8 mouse cellular contexts compared by ENCODE assay signal in genomic region chr11:109470921-109471861, GRCm38 (mm10). TPM values are rescaled to one million over a fixed set of nuclear protein-coding genes. Genes with fewer than 3 reads are reported as not detected.
DNase-seq lines count a peak whose midpoint lies in the region; ATAC-seq and TF ChIP-seq lines count a peak whose summit lies in the region.

No protein-coding gene starts in this region.

- peak overlapping the region; percentile 98 for H3K4me2 ChIP-seq in limb, embryonic 14.5 days (replicated peaks; ENCODE audit: low read depth, low read length, severe bottlenecking)

- H3K36me3 ChIP-seq in hindbrain, embryonic 10.5 days: peaks cover 2% of the 10 kb centered on the region; the same call in 1 of the 2 replicates
- H3K36me3 ChIP-seq in limb, embryonic 14.5 days (ENCODE audit: control insufficient read depth, insufficient read depth, low read length): no peaks in the 10 kb centered on the region

- no peak for TF ChIP-seq POLR2A in limb, embryonic 14.5 days (IDR thresholded peaks at IDR 0.05; ENCODE audit: borderline replicate concordance, extremely low read depth, insufficient read depth, insufficient read length)

- no peaks in the 10 kb centered on the region for H3K9me3 ChIP-seq in hindbrain, embryonic 10.5 days
- H3K9me3 ChIP-seq in limb, embryonic 14.5 days (ENCODE audit: control insufficient read depth, low read length): no peaks in the 10 kb centered on the region

- peak overlapping the region; percentile 100; the same call in 1 of the 2 replicates for H3K27ac ChIP-seq in hindbrain, embryonic 10.5 days
- no peak overlapping the region for H3K27ac ChIP-seq in limb, embryonic 14.5 days (replicated peaks; ENCODE audit: low read depth, low read length)

- H3K4me1 ChIP-seq in hindbrain, embryonic 10.5 days (replicated peaks): peaks cover 44% of the 10 kb centered on the region
- H3K4me1 ChIP-seq in limb, embryonic 14.5 days (ENCODE audit: control insufficient read depth, insufficient read depth, low read length): peaks cover 8% of the 10 kb centered on the region

- DNase-seq in A20 (ENCODE audit: low read depth, low spot score): peak; percentile 66
- no peak for DNase-seq in hindbrain, embryonic 10.5 days (ENCODE audit: low spot score)
- no peak for DNase-seq in limb, embryonic 14.5 days (ENCODE audit: low spot score)
- DNase-seq in retina, postnatal 1 day: peak; percentile 70
- no peak for DNase-seq in layer of hippocampus, postnatal 14 days (ENCODE audit: low spot score in 2 of 2)
- DNase-seq in adrenal gland, postnatal 14 days: no peak
- no peak for DNase-seq in heart, adult 8-10 months (ENCODE audit: low spot score)

- peak overlapping the region; percentile 86 for H3K4me3 ChIP-seq in hindbrain, embryonic 10.5 days
- peak overlapping the region; percentile 76 for H3K4me3 ChIP-seq in limb, embryonic 14.5 days (replicated peaks; ENCODE audit: low read length)

- WGBS in hindbrain, embryonic 10.5 days: 36% methylated on average over 15 of the region's 15 CpGs
- WGBS in limb, embryonic 14.5 days: 27% methylated on average over 15 of the region's 15 CpGs

- peaks cover 13% of the 10 kb centered on the region for H3K27me3 ChIP-seq in hindbrain, embryonic 10.5 days (ENCODE audit: insufficient read depth, poor library complexity, severe bottlenecking)
- peaks cover 20% of the 10 kb centered on the region for H3K27me3 ChIP-seq in limb, embryonic 14.5 days (ENCODE audit: control insufficient read depth, insufficient read depth, low read length)

- peak; percentile 60 for ATAC-seq in CD4-positive, CD25-positive, alpha-beta regulatory T cell, adult 4 months
- ATAC-seq in limb, embryonic 14.5 days (ENCODE audit: low FRiP score, low read depth): no peak

- H3K9ac ChIP-seq in limb, embryonic 14.5 days (ENCODE audit: low read depth, low read length, severe bottlenecking): no peak overlapping the region

RNA-seq across cellular contexts. Expression of gene Arsg, which starts 2.0 kb away (rescaled TPM):
- polyA plus RNA-seq in CD4-positive, CD25-positive, alpha-beta regulatory T cell, adult 4 months (2017; shearing (Covaris generic)): 1 to 10 TPM; 4.5 to 7.1 TPM
- 2.6 and 3.8 TPM in 2 replicates for polyA plus RNA-seq in hindbrain, embryonic 10.5 days (2016; fragmentation: Nextera tagmentation; extraction: Ambion mirVana)
- 5.3 TPM in 2 replicates for polyA plus RNA-seq in limb, embryonic 14.5 days (2012; rRNA removed)
- polyA plus RNA-seq in limb, embryonic 14.5 days (2014; fragmentation: Nextera tagmentation; extraction: Ambion mirVana): 3.2 and 5.4 TPM in 2 replicates
- 10 to 100 TPM; 10.4 to 11.2 TPM for total RNA-seq in layer of hippocampus, postnatal 14 days (2021)
- 3.3 and 7.0 TPM in 2 replicates for total RNA-seq in adrenal gland, postnatal 14 days (2021)
- 1 to 10 TPM in 3 of 4 experiments, under 1 TPM in 1; 0.87 to 2.7 (median 1.8) TPM for total RNA-seq in heart, adult 8-10 months (2022)

RNA-seq across cellular contexts. Expression of gene Slc16a6, which starts 2.2 kb away (rescaled TPM):
- polyA plus RNA-seq in CD4-positive, CD25-positive, alpha-beta regulatory T cell, adult 4 months (2017; shearing (Covaris generic)): 10 to 100 TPM; 16.7 to 21.0 TPM
- polyA plus RNA-seq in hindbrain, embryonic 10.5 days (2016; fragmentation: Nextera tagmentation; extraction: Ambion mirVana): 3.6 and 5.5 TPM in 2 replicates
- polyA plus RNA-seq in limb, embryonic 14.5 days (2012; rRNA removed): 2.9 and 3.3 TPM in 2 replicates
- 5.3 and 5.9 TPM in 2 replicates for polyA plus RNA-seq in limb, embryonic 14.5 days (2014; fragmentation: Nextera tagmentation; extraction: Ambion mirVana)
- 10 to 100 TPM in 1 of 2 experiments, 1 to 10 TPM in 1; 9.6 to 12.1 TPM for total RNA-seq in layer of hippocampus, postnatal 14 days (2021)
- 2.4 and 4.4 TPM in 2 replicates for total RNA-seq in adrenal gland, postnatal 14 days (2021)
- total RNA-seq in heart, adult 8-10 months (2022): 10 to 100 TPM in 2 of 4 experiments, 1 to 10 TPM in 2; 6.4 to 12.9 (median 10.0) TPM

RNA-seq across cellular contexts. Expression of gene Amz2, which starts 45.4 kb away (rescaled TPM):
- 10 to 100 TPM; 40.0 to 48.4 TPM for polyA plus RNA-seq in CD4-positive, CD25-positive, alpha-beta regulatory T cell, adult 4 months (2017; shearing (Covaris generic))
- polyA plus RNA-seq in hindbrain, embryonic 10.5 days (2016; fragmentation: Nextera tagmentation; extraction: Ambion mirVana): 40.8 and 41.9 TPM in 2 replicates
- polyA plus RNA-seq in limb, embryonic 14.5 days (2012; rRNA removed): 88.0 and 88.2 TPM in 2 replicates
- 43.6 and 50.8 TPM in 2 replicates for polyA plus RNA-seq in limb, embryonic 14.5 days (2014; fragmentation: Nextera tagmentation; extraction: Ambion mirVana)
- 10 to 100 TPM; 70.6 to 75.2 TPM for total RNA-seq in layer of hippocampus, postnatal 14 days (2021)
- total RNA-seq in adrenal gland, postnatal 14 days (2021): 41.0 and 41.1 TPM in 2 replicates
- 10 to 100 TPM; 45.2 to 56.6 (median 54.4) TPM for total RNA-seq in heart, adult 8-10 months (2022)

RNA-seq across cellular contexts. Expression of gene 9930022D16Rik, which starts 57.5 kb away (rescaled TPM):
- under 1 TPM; 0.22 to 0.39 TPM for polyA plus RNA-seq in CD4-positive, CD25-positive, alpha-beta regulatory T cell, adult 4 months (2017; shearing (Covaris generic))
- not detected in 2 replicates for polyA plus RNA-seq in hindbrain, embryonic 10.5 days (2016; fragmentation: Nextera tagmentation; extraction: Ambion mirVana)
- polyA plus RNA-seq in limb, embryonic 14.5 days (2012; rRNA removed): 0.03 TPM in 1 of 2 replicates, not detected in the other
- not detected in 2 replicates for polyA plus RNA-seq in limb, embryonic 14.5 days (2014; fragmentation: Nextera tagmentation; extraction: Ambion mirVana)
- not detected for total RNA-seq in layer of hippocampus, postnatal 14 days (2021)
- total RNA-seq in adrenal gland, postnatal 14 days (2021): not detected in 2 replicates
- total RNA-seq in heart, adult 8-10 months (2022): not detected

Comparison
In these comparisons a context has a peak if more than half of its experiments do, and no peak if none do; other contexts are left out.
1. DNase-seq: peak in A20 (single experiment) and retina, postnatal 1 day (single experiment); none in hindbrain, embryonic 10.5 days (single experiment), limb, embryonic 14.5 days (single experiment), layer of hippocampus, postnatal 14 days (0 of 2), adrenal gland, postnatal 14 days (single experiment) and heart, adult 8-10 months (single experiment).